9 mouse cellular contexts compared by ENCODE assay signal in the genomic region with DNA sequence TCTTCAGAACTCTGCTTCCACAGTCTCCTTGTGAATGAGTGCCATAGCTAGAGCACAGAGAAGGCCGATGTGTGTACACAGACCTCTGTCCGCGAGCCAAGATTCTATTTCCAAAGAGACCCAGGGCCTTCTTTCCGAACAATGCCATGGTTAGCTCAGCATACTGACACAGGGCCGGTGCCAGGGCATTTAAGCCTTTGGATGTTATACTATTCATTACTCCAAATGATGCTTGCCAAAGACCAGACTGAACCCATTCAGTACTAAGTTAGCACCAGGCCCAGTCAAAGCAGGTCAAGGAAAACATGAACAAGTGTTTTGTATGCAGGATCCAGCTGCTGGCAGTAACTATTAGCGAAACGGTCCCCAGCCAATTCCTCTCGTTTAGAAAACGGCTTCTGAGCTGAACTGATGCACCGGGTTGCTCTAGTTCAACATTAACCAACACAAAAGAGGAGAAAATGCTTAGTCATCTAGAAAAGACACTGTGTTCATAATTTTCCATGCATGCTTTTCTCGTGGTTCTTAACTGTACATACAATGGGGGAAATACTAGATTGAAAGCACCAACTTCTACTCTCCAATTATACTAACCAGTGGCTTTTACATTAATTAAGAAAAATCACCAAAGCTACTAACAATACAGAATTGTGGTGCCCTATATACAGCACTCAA.
A peak's percentile ranks its signal among the peaks of the same experiment; 100 is the strongest.
DNase-seq lines count a peak whose midpoint lies in the region; ATAC-seq and TF ChIP-seq lines count a peak whose summit lies in the region.
"Had no signal": no experiment of that assay in that cellular context is flagged by ENCODE, and none has a peak within 500 bp of the region (broad histone marks: within the 10 kb centered on the region; RNA-seq: fewer than 3 reads in every experiment).

No protein-coding gene starts in this region.

- no peaks in the 10 kb centered on the region for H3K4me1 ChIP-seq in hindbrain, postnatal 0 days (ENCODE audit: insufficient read depth, low read length)
- H3K4me1 ChIP-seq in liver, postnatal 0 days (ENCODE audit: insufficient read depth), result peaks cover 10% of the 10 kb centered on the region
- H3K4me1 ChIP-seq in intestine, embryonic 16.5 days (ENCODE audit: control insufficient read depth, insufficient read depth, low read length), result peaks cover 5% of the 10 kb centered on the region

- H3K27ac ChIP-seq in hindbrain, postnatal 0 days, result no peak overlapping the region
- H3K27ac ChIP-seq in liver, postnatal 0 days (ENCODE audit: low read depth), result peak overlapping the region; percentile 46; the same call in 1 of the 2 replicates
- H3K27ac ChIP-seq in intestine, embryonic 16.5 days (ENCODE audit: low read length), result no peak overlapping the region

- H3K9ac ChIP-seq in hindbrain, postnatal 0 days (replicated peaks; ENCODE audit: low read length), result no peak overlapping the region
- no peak overlapping the region for H3K9ac ChIP-seq in liver, postnatal 0 days (replicated peaks)
- H3K9ac ChIP-seq in intestine, embryonic 16.5 days (ENCODE audit: low read depth, low read length), result no peak overlapping the region

- TF ChIP-seq EP300 in liver, postnatal 0 days (IDR thresholded peaks at IDR 0.05; ENCODE audit: low read depth), result no peak

- 26% methylated on average over 11 of the region's 11 CpGs for WGBS in hindbrain, postnatal 0 days
- WGBS in liver, postnatal 0 days (ENCODE audit: insufficient replicate concordance), result 66% methylated on average over 11 of the region's 11 CpGs
- WGBS in intestine, embryonic 16.5 days, result 62% methylated on average over 11 of the region's 11 CpGs

- H3K4me3 ChIP-seq in hindbrain, postnatal 0 days (ENCODE audit: low read length), result no peak overlapping the region
- no peak overlapping the region for H3K4me3 ChIP-seq in liver, postnatal 0 days (ENCODE audit: low read depth, low read length)
- H3K4me3 ChIP-seq in intestine, embryonic 16.5 days (ENCODE audit: low read length), result no peak overlapping the region
- H3K4me3 ChIP-seq: myocyte had no signal

- no peaks in the 10 kb centered on the region for H3K36me3 ChIP-seq in hindbrain, postnatal 0 days (ENCODE audit: insufficient read depth, low read length)
- no peaks in the 10 kb centered on the region for H3K36me3 ChIP-seq in liver, postnatal 0 days (replicated peaks; ENCODE audit: insufficient read depth, low read length)
- no peaks in the 10 kb centered on the region for H3K36me3 ChIP-seq in intestine, embryonic 16.5 days (ENCODE audit: control insufficient read depth, insufficient read depth, low read length)

- peak; percentile 70 for ATAC-seq in frontal cortex, adult (ENCODE audit: low TSS enrichment)
- peak; percentile 94 for ATAC-seq in hindbrain, postnatal 0 days
- ATAC-seq in liver, postnatal 0 days, result peak; percentile 31; the same call in 1 of the 2 replicates
- no peak for ATAC-seq in intestine, embryonic 16.5 days

- no peak for TF ChIP-seq CTCF in hindbrain, postnatal 0 days (IDR thresholded peaks at IDR 0.05; ENCODE audit: low read depth)
- no peak for TF ChIP-seq CTCF in liver, postnatal 0 days (IDR thresholded peaks at IDR 0.05; ENCODE audit: low read depth)

- no peaks in the 10 kb centered on the region for H3K9me3 ChIP-seq in hindbrain, postnatal 0 days (ENCODE audit: low read length)
- H3K9me3 ChIP-seq in liver, postnatal 0 days (ENCODE audit: low read length), result no peaks in the 10 kb centered on the region
- H3K9me3 ChIP-seq in intestine, embryonic 16.5 days (ENCODE audit: control insufficient read depth, low read length), result no peaks in the 10 kb centered on the region

- no peaks in the 10 kb centered on the region for H3K27me3 ChIP-seq in hindbrain, postnatal 0 days (ENCODE audit: insufficient read depth, low read length)
- H3K27me3 ChIP-seq in liver, postnatal 0 days (ENCODE audit: insufficient read depth, low read length), result no peaks in the 10 kb centered on the region
- no peaks in the 10 kb centered on the region for H3K27me3 ChIP-seq in intestine, embryonic 16.5 days (replicated peaks; ENCODE audit: control insufficient read depth, insufficient read depth, low read length)

- H3K4me2 ChIP-seq in hindbrain, postnatal 0 days (ENCODE audit: low read depth, low read length), result no peak overlapping the region
- no peak overlapping the region for H3K4me2 ChIP-seq in liver, postnatal 0 days (ENCODE audit: low read depth, low read length)
- no peak overlapping the region for H3K4me2 ChIP-seq in intestine, embryonic 16.5 days (ENCODE audit: low read depth, low read length)

- peak; percentile 7 for DNase-seq in ovary, adult 18-20 months (ENCODE audit: low spot score)
- DNase-seq in ovary, postnatal 10 days (ENCODE audit: low spot score), result no peak
- DNase-seq in hindbrain, postnatal 0 days (ENCODE audit: low spot score), result peak; percentile 90
- DNase-seq in liver, postnatal 0 days, result peak; percentile 16
- peak; percentile 69 for DNase-seq in retina, postnatal 1 day
- no peak for DNase-seq in embryo, embryonic 10 days (ENCODE audit: low spot score)

Comparison
In these comparisons a context has a peak if more than half of its experiments do, and no peak if none do; other contexts are left out.
1. DNase-seq: peak in ovary, adult 18-20 months (single experiment), hindbrain, postnatal 0 days (single experiment), liver, postnatal 0 days (single experiment) and retina, postnatal 1 day (single experiment); none in ovary, postnatal 10 days (single experiment) and embryo, embryonic 10 days (single experiment).